Mouse (Mus musculus) kidney, embryonic 16.5 days (tissue): ENCODE data around the gene Gfy. TPM values are rescaled to one million over a fixed set of nuclear protein-coding genes. Genes with fewer than 3 reads are reported as not detected.
A peak's percentile ranks its signal among the peaks of the same experiment; 100 is the strongest.

ENCODE experiments used
- ATAC-seq: fragments of 200-750 bp; cut with Nextera tagmentation; 2 replicates; pipeline ENCODE4 v1.8.0; 2017; ENCODE audit warnings: moderate TSS enrichment; ENCODE audit not compliant: low FRiP score, low TSS enrichment
- H3K27ac ChIP-seq: fragments of 300-500 bp; sonication (generic); 2 replicates; pipeline ENCODE4 v1.5.1; 2014; ENCODE audit warnings: low read length
- H3K27me3 ChIP-seq: fragments of 300-500 bp; sonication (generic); 2 replicates; pipeline ENCODE4 v1.6.1; 2014; ENCODE audit warnings: low read length, control low read depth, mixed read lengths; ENCODE audit not compliant: insufficient read depth
- H3K36me3 ChIP-seq: fragments of 300-500 bp; sonication (generic); 2 replicates; pipeline ENCODE4 v1.6.1; 2014; ENCODE audit warnings: low read length, control low read depth, mixed read lengths; ENCODE audit not compliant: insufficient read depth
- H3K4me1 ChIP-seq: fragments of 300-500 bp; sonication (generic); 2 replicates; pipeline ENCODE4 v1.6.1; 2014; ENCODE audit warnings: low read length, control low read depth, mixed read lengths; ENCODE audit not compliant: insufficient read depth
- H3K4me2 ChIP-seq: fragments of 300-500 bp; sonication (generic); replicated peaks from 2 replicates; pipeline ENCODE4 v1.6.1; 2014; ENCODE audit warnings: low read depth, low read length
- H3K4me3 ChIP-seq: fragments of 300-500 bp; sonication (generic); 2 replicates; pipeline ENCODE4 v1.5.1; 2014; ENCODE audit warnings: mild to moderate bottlenecking, low read length
- H3K9ac ChIP-seq: fragments of 300-500 bp; sonication (generic); replicated peaks from 2 replicates; pipeline ENCODE4 v1.6.1; 2014; ENCODE audit warnings: low read length
- H3K9me3 ChIP-seq: fragments of 300-500 bp; sonication (generic); 2 replicates; pipeline ENCODE4 v1.6.1; 2016; ENCODE audit warnings: low read length, control low read depth
- WGBS: fragments of 180-500 bp; shearing (Covaris S2); extraction: QIAGEN DNeasy Blood & Tissue Kit; methylation state at CpG from one replicate; pipeline ENCODE4 v1.1.7; 2014; 5-methylcytosine and 5-hydroxymethylcytosine counted together
- polyA plus RNA-seq: library from polyadenylated mRNA; unstranded; fragments of >200 nt; fragmentation: Nextera tagmentation; extraction: Ambion mirVana; gene quantifications from 2 replicates; pipeline ENCODE4 v1.2.1, GENCODE M21; 2015

Gfy gene
- polyA plus RNA-seq, 1 experiment from 2014 or later: not detected

DNA sequence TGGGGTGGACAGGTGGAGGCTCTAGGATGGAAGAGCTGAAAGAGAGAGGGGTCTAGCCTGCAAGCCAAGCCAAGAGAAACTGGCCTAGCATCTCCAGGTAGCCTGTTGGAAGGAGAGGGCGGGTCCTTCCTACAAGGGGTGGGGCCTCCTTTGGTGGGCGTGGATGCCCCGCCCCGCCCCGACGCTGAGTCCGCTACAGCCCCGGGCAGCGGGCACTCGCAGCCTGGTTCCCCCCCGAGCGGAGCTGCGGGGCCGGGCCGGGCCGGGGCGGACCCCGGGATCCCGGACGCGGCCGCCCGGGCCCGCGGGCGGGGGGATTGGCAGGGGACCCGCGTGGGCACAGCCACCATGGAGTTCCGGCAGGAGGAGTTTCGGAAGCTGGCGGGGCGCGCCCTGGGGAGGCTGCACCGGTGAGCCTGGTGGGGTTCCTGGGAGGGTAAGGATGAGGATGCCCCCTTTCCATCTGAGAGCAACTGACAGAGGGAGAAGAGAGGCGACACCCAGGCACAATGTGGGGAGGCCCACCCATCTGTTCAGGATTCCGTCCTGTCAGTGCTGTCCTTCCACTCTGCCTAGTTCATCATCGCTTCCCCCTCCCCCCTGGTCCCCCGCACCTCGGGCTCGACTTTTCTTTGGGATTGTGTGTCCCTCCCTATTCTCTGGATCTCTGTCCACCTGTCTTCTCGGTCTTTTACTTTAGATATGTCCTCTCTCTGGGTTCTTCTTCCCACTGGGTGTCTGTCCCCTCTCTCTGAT is 15.5 kb downstream of the Gfy start, which contains the start of gene Slc17a7:
Gene Slc17a7, plus strand, starts transcription at position 215 of the 756 bp plus-strand sequence.
- H3K27ac ChIP-seq: no peak within 1 kb of the TSS
- peak within 1 kb of the TSS; percentile 60; the same call in 1 of the 2 replicates for H3K9ac ChIP-seq
- peaks cover 9% of the 10 kb centered on the region for H3K4me1 ChIP-seq
- ATAC-seq: peak; percentile 25; the same call in 1 of the 2 replicates
- 1% methylated on average over 41 of the region's 41 CpGs for WGBS
- H3K36me3 ChIP-seq: peaks cover 18% of the 10 kb centered on the region
- H3K9me3 ChIP-seq: peaks cover 3% of the 10 kb centered on the region
- H3K4me2 ChIP-seq: peak within 1 kb of the TSS; percentile 78
- H3K4me3 ChIP-seq: peak within 1 kb of the TSS; percentile 56
- peaks cover 62% of the 10 kb centered on the region for H3K27me3 ChIP-seq

GRCm38 (mm10) chr7:45162996-45163615 is 16.3 kb downstream of the Gfy start:
- 77% methylated on average over 9 of the region's 9 CpGs for WGBS
- Histone ChIP-seq H3K4me2 (no peak overlapping the region), H3K9ac (no peak overlapping the region), H3K4me3 (no peak overlapping the region), H3K9me3 (no peaks in the 10 kb centered on the region), H3K36me3 (peaks cover 19% of the 10 kb centered on the region), H3K27me3 (peaks cover 54% of the 10 kb centered on the region), H3K4me1 (peaks cover 9% of the 10 kb centered on the region), H3K27ac (no peak overlapping the region)
- ATAC-seq: no peak

DNA sequence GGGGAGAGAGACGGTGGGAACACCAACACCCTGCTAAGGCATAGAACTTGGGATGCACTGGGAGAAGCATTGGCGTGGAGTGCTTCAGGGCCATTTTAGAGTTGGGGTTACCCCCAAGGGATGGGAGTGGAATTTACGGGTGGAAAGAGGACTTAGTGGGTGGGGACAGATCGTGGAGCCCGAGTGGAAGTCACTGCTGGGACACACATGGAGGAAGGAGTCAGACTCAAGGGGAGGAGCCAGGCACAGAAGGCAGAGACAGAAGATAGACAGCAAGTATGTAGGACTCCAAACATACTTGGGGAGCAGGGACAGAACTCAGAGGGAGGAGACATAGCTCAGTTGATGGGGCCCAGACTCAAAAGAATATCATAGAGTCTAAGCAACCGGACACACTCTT is 16.8 kb downstream of the Gfy start:
- Histone ChIP-seq H3K27ac (no peak overlapping the region), H3K4me3 (peak overlapping the region; percentile 48), H3K36me3 (peaks cover 19% of the 10 kb centered on the region), H3K9me3 (no peaks in the 10 kb centered on the region), H3K27me3 (peaks cover 48% of the 10 kb centered on the region), H3K4me2 (peak overlapping the region; percentile 86), H3K9ac (peak overlapping the region; percentile 54; the same call in 1 of the 2 replicates), H3K4me1 (peaks cover 9% of the 10 kb centered on the region)
- no peak; the same call in 1 of the 2 replicates for ATAC-seq
- WGBS: 25% methylated on average over 6 of the region's 6 CpGs

DNA sequence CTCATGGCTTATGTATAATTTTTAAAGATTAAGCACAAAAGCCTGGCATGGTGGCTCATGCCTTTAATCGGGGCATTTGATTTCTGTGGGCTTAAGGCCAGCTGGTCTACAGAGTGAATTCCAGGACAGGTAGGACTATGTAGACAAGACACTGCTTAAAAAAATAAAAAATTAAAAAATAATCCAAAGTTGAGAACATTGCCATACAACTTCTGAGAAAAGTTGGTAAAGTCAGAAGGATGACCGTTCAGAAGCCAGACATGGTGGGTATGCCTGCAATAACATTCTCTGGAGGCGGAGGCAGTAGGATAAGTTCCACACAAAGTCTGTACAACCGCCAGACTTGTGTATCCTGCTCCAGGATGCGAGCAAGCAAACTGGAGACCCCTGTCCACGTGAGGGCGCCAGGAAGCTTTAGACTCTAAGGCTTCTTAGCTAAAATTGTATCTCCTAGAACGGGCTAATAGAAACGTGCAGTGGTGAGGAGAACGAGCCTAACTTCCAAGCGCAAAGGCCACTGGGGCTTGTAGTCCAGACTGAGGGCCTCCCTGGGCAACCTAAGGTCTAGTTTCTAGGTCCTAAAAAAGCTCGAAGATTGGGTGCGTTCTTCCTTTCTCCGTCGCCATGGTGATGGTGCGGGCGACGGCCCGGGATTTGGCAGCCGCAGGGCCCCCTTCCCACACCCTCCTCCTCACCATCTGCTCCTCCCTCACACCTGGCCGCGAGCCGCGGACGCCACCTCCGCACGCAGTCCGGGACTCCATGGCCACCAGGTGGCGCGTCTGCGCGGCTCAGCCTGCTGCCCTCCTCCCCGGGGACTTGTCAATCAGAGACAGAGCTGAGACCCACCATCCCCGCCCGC is 17.5 kb downstream of the Gfy start:
- 4% methylated on average over 35 of the region's 35 CpGs for WGBS
- peaks cover 41% of the 10 kb centered on the region for H3K27me3 ChIP-seq
- peak overlapping the region; percentile 86 for H3K4me2 ChIP-seq
- ATAC-seq: peak; percentile 94
- H3K9ac ChIP-seq: peak overlapping the region; percentile 54; the same call in 1 of the 2 replicates
- H3K9me3 ChIP-seq: no peaks in the 10 kb centered on the region
- H3K4me1 ChIP-seq: peaks cover 9% of the 10 kb centered on the region
- H3K27ac ChIP-seq: peak overlapping the region; percentile 1; the same call in 1 of the 2 replicates
- H3K4me3 ChIP-seq: peak overlapping the region; percentile 48
- peaks cover 20% of the 10 kb centered on the region for H3K36me3 ChIP-seq

DNA sequence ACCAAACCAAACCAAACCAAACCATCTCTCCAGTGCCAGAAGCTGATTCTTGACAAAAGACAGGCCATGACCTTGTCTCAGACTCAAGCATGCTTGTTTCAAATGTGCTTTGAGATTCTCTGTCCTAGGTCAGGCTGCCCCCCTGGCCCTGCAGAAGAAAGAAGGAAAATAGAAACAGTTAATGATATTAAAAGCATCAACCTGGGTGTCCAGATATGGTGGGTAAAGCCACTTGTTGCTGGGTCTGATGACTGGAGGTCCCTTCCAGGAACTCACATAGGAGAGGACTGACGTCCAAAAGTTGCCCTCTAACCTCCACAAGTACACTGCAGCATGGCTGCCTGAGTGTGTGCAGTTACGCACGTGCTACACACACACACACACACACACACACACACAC is 18.5 kb downstream of the Gfy start:
- Histone ChIP-seq H3K9ac (no peak overlapping the region), H3K27ac (no peak overlapping the region), H3K4me2 (no peak overlapping the region), H3K4me1 (peaks cover 9% of the 10 kb centered on the region), H3K4me3 (no peak overlapping the region), H3K36me3 (peaks cover 22% of the 10 kb centered on the region), H3K27me3 (peaks cover 32% of the 10 kb centered on the region), H3K9me3 (no peaks in the 10 kb centered on the region)
- ATAC-seq: no peak
- WGBS: 86% methylated on average over 3 of the region's 3 CpGs

- Histone ChIP-seq H3K27ac (no peak overlapping the region), H3K27me3 (peaks cover 27% of the 10 kb centered on the region)
- 93% methylated on average over 6 of the region's 6 CpGs for WGBS
Measured at GRCm38 (mm10) chr7:45160316-45160800, 19.0 kb downstream of the Gfy start.

DNA sequence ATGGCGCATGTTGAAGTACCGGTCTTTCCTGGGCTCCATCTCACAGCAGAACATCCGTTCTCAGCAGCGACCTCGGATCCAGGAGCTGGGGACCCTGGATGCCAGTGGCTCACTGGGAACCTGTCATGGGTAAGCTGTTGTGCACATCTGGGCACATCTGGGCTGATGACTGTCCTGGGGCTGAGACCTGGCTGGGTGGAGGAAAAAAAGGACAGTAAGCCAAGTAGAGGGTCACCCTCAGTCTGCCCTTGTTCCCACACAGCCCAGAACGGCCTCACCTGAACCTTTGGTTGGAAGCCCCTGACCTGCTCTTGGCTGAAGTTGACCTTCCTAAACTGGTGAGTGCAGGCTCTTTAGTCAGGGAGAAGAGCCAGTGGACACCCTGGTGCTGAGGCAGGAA is 20.4 kb downstream of the Gfy start:
- Histone ChIP-seq H3K4me3 (no peak overlapping the region), H3K27me3 (peaks cover 14% of the 10 kb centered on the region), H3K4me1 (peaks cover 6% of the 10 kb centered on the region), H3K36me3 (peaks cover 22% of the 10 kb centered on the region), H3K9ac (no peak overlapping the region), H3K27ac (no peak overlapping the region), H3K9me3 (no peaks in the 10 kb centered on the region), H3K4me2 (no peak overlapping the region)
- ATAC-seq: no peak
- 91% methylated on average over 6 of the region's 6 CpGs for WGBS

More at GRCm38 (mm10) chr7:45160316-45160800, 19.0 kb downstream of the Gfy start:
- Histone ChIP-seq H3K9ac (no peak overlapping the region), H3K36me3 (peaks cover 22% of the 10 kb centered on the region), H3K4me3 (no peak overlapping the region), H3K4me1 (peaks cover 9% of the 10 kb centered on the region), H3K9me3 (no peaks in the 10 kb centered on the region), H3K4me2 (no peak overlapping the region)
- no peak for ATAC-seq

GRCm38 (mm10) chr7:45157459-45157858 is 21.9 kb downstream of the Gfy start:
- Histone ChIP-seq H3K4me1 (peaks cover 9% of the 10 kb centered on the region), H3K9me3 (no peaks in the 10 kb centered on the region), H3K36me3 (peaks cover 22% of the 10 kb centered on the region), H3K4me2 (no peak overlapping the region), H3K27ac (no peak overlapping the region), H3K4me3 (no peak overlapping the region), H3K27me3 (no peaks in the 10 kb centered on the region), H3K9ac (no peak overlapping the region)
- 83% methylated on average over 14 of the region's 14 CpGs for WGBS
- no peak for ATAC-seq

DNA sequence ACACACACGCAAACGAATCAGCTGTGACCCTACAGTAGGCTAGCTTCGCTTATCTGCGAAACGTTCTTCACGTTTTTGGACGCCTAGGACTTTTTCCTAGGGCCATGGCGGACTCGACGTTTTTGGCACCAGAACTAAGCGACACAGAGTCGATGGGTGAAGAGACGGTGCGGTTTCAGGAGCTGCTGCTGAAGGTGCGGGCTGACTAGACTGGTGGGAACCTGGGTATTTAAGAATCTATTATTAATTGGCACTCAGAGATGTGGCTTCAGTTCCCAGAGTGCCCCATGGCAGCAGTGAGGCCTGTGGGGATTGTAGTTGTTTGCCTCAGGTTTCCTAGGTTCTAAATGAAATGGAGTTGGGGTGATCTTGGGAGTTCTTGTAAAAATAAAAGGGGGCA is 23.2 kb downstream of the Gfy start:
- no peak overlapping the region for H3K4me3 ChIP-seq
- H3K9ac ChIP-seq: no peak overlapping the region
- ATAC-seq: no peak
- peaks cover 15% of the 10 kb centered on the region for H3K4me1 ChIP-seq
- peaks cover 22% of the 10 kb centered on the region for H3K36me3 ChIP-seq
- H3K4me2 ChIP-seq: no peak overlapping the region
- no peak overlapping the region for H3K27ac ChIP-seq
- H3K27me3 ChIP-seq: no peaks in the 10 kb centered on the region
- WGBS: 94% methylated on average over 15 of the region's 15 CpGs
- H3K9me3 ChIP-seq: no peaks in the 10 kb centered on the region
